Mouse (Mus musculus) hindbrain, postnatal 0 days (tissue): ENCODE results near the gene Neo1. TPM values are rescaled to one million over a fixed set of nuclear protein-coding genes. Genes with fewer than 3 reads are reported as not detected.
A peak's percentile ranks its signal among the peaks of the same experiment; 100 is the strongest.

Experiments used
- ATAC-seq: fragments of 200-750 bp; cut with Nextera tagmentation; 2 replicates; pipeline ENCODE4 v1.8.0; 2017; ENCODE audit warnings: mild to moderate bottlenecking, moderate TSS enrichment, moderate library complexity
- DNase-seq: peaks from one replicate; pipeline ENCODE4 v3.0.0-alpha.2; 2015; ENCODE audit warnings: low spot score
- H3K27ac ChIP-seq: fragments of 300-500 bp; sonication (generic); 2 replicates; pipeline ENCODE4 v1.5.1; 2014; ENCODE audit warnings: mild to moderate bottlenecking
- H3K27me3 ChIP-seq: fragments of 300-500 bp; sonication (generic); 2 replicates; pipeline ENCODE4 v1.6.1; 2014; ENCODE audit warnings: low read length, mixed read lengths; ENCODE audit not compliant: insufficient read depth
- H3K36me3 ChIP-seq: fragments of 300-500 bp; sonication (generic); 2 replicates; pipeline ENCODE4 v1.6.1; 2014; ENCODE audit warnings: low read length, mixed read lengths; ENCODE audit not compliant: insufficient read depth
- H3K4me1 ChIP-seq: fragments of 300-500 bp; sonication (generic); 2 replicates; pipeline ENCODE4 v1.6.1; 2014; ENCODE audit warnings: antibody characterized with exemption, low read length, mixed read lengths; ENCODE audit not compliant: insufficient read depth
- H3K4me2 ChIP-seq: fragments of 300-500 bp; sonication (generic); 2 replicates; pipeline ENCODE4 v1.6.1; 2014; ENCODE audit warnings: low read depth, mild to moderate bottlenecking, low read length, moderate library complexity, mixed read lengths
- H3K4me3 ChIP-seq: fragments of 300-500 bp; sonication (generic); 2 replicates; pipeline ENCODE4 v1.5.1; 2014; ENCODE audit warnings: low read length
- H3K9ac ChIP-seq: fragments of 300-500 bp; sonication (generic); replicated peaks from 2 replicates; pipeline ENCODE4 v1.6.1; 2014; ENCODE audit warnings: mild to moderate bottlenecking, low read length, moderate library complexity, mixed read lengths
- H3K9me3 ChIP-seq: fragments of 300-500 bp; sonication (generic); 2 replicates; pipeline ENCODE4 v1.6.1; 2016; ENCODE audit warnings: low read length, mixed read lengths
- CTCF ChIP-seq: IDR thresholded peaks from 2 replicates; pipeline ENCODE4 v1.5.1; 2016; ENCODE audit warnings: antibody characterized with exemption, control low read depth, low read depth
- WGBS: fragments of 180-500 bp; shearing (Covaris S2); extraction: QIAGEN DNeasy Blood & Tissue Kit; methylation state at CpG from one replicate; pipeline ENCODE4 v1.1.7; 2014; 5-methylcytosine and 5-hydroxymethylcytosine counted together
- polyA plus RNA-seq: library from polyadenylated mRNA; unstranded; fragments of >200 nt; fragmentation: Nextera tagmentation; extraction: Ambion mirVana; gene quantifications from 2 replicates; pipeline ENCODE4 v1.2.1, GENCODE M21; 2015
- total RNA-seq: library from RNA; depleted of rRNA; stranded (reverse); fragments of >200 nt; gene quantifications from 2 replicates; pipeline ENCODE4 v1.2.3, GENCODE M21; 2014; rRNA removed

The Neo1 gene
- total and polyA plus RNA-seq, 2 experiments from 2014 or later, result 38.7 to 160 TPM

DNA sequence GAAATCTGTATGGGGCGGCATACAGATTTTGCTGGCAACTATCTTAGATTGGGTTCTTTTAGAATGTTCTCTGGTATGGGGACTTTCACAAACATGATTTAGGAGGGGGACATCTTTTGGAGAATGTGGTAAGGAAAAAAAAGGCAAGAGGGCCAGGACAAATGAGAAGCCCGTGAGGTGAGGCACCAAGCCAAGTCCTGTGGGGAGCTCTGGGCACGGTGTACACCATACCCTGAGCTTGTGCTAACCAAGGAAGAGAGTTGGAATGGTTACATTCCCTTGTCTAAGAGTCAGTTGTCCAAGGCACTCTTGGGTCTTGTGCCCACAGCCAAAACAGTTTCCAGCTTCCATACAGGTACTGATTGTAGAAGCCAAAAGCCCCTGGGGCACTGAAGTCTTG lies 191.6 kb downstream of the Neo1 start:
- Histone ChIP-seq H3K4me2 (no peak overlapping the region), H3K9ac (no peak overlapping the region), H3K4me3 (no peak overlapping the region), H3K36me3 (peaks cover 5% of the 10 kb centered on the region; the same call in 1 of the 2 replicates), H3K27ac (no peak overlapping the region), H3K27me3 (no peaks in the 10 kb centered on the region), H3K4me1 (peaks cover 3% of the 10 kb centered on the region; the same call in 1 of the 2 replicates), H3K9me3 (no peaks in the 10 kb centered on the region)
- TF ChIP-seq CTCF, result no peak
- DNase-seq, result no peak
- ATAC-seq, result no peak
- 84% methylated on average over 3 of the region's 3 CpGs for WGBS

- DNase-seq (peak; percentile 55), ATAC-seq (no peak)
- no peak for TF ChIP-seq CTCF
- Histone ChIP-seq H3K4me1 (no peaks in the 10 kb centered on the region), H3K36me3 (peaks cover 5% of the 10 kb centered on the region; the same call in 1 of the 2 replicates), H3K9ac (no peak overlapping the region), H3K27me3 (no peaks in the 10 kb centered on the region), H3K9me3 (no peaks in the 10 kb centered on the region), H3K4me3 (no peak overlapping the region), H3K27ac (no peak overlapping the region), H3K4me2 (no peak overlapping the region)
- WGBS, result 23% methylated on average over 6 of the region's 6 CpGs
These were observed 194.6 kb downstream of the Neo1 start for GRCm38 (mm10) chr9:58841655-58842054.

- Histone ChIP-seq H3K9me3 (no peaks in the 10 kb centered on the region), H3K4me1 (no peaks in the 10 kb centered on the region), H3K27me3 (no peaks in the 10 kb centered on the region), H3K27ac (no peak overlapping the region), H3K4me3 (no peak overlapping the region), H3K4me2 (no peak overlapping the region), H3K36me3 (no peaks in the 10 kb centered on the region), H3K9ac (no peak overlapping the region)
- ATAC-seq (no peak), DNase-seq (no peak)
- 50% methylated on average over 5 of the region's 5 CpGs for WGBS
- no peak for TF ChIP-seq CTCF
These were observed 197.7 kb downstream of the Neo1 start for GRCm38 (mm10) chr9:58838504-58838903.

GRCm38 (mm10) chr9:58837174-58837573 lies 199.1 kb downstream of the Neo1 start:
- 56% methylated on average over 5 of the region's 5 CpGs for WGBS
- H3K27ac ChIP-seq, result no peak overlapping the region
- no peak overlapping the region for H3K9ac ChIP-seq
- ATAC-seq (no peak), DNase-seq (no peak)
- no peaks in the 10 kb centered on the region for H3K4me1 ChIP-seq
- H3K27me3 ChIP-seq, result no peaks in the 10 kb centered on the region
- no peak overlapping the region for H3K4me2 ChIP-seq
- no peaks in the 10 kb centered on the region for H3K36me3 ChIP-seq
- no peak for TF ChIP-seq CTCF
- H3K4me3 ChIP-seq, result no peak overlapping the region
- no peaks in the 10 kb centered on the region for H3K9me3 ChIP-seq

GRCm38 (mm10) chr9:58832939-58833338 lies 203.3 kb downstream of the Neo1 start:
- WGBS, result 48% methylated on average over 3 of the region's 3 CpGs
- no peak for TF ChIP-seq CTCF
- ATAC-seq, result no peak
- H3K36me3 ChIP-seq, result no peaks in the 10 kb centered on the region
- no peaks in the 10 kb centered on the region for H3K9me3 ChIP-seq
- no peak overlapping the region for H3K4me2 ChIP-seq
- H3K9ac ChIP-seq, result no peak overlapping the region
- no peak overlapping the region for H3K27ac ChIP-seq
- H3K4me1 ChIP-seq, result no peaks in the 10 kb centered on the region
- H3K4me3 ChIP-seq, result no peak overlapping the region
- DNase-seq, result no peak
- H3K27me3 ChIP-seq, result no peaks in the 10 kb centered on the region

- no peak for DNase-seq
- no peak overlapping the region for H3K27ac ChIP-seq
- TF ChIP-seq CTCF, result no peak
- H3K4me1 ChIP-seq, result no peaks in the 10 kb centered on the region; the same call in 1 of the 2 replicates
- no peak overlapping the region for H3K9ac ChIP-seq
- WGBS, result 41% methylated on average over 4 of the region's 4 CpGs
- no peak overlapping the region for H3K4me3 ChIP-seq
- no peaks in the 10 kb centered on the region for H3K27me3 ChIP-seq
- no peaks in the 10 kb centered on the region for H3K9me3 ChIP-seq
- ATAC-seq, result no peak
- H3K4me2 ChIP-seq, result no peak overlapping the region
- H3K36me3 ChIP-seq, result no peaks in the 10 kb centered on the region
These were observed 206.6 kb downstream of the Neo1 start for GRCm38 (mm10) chr9:58829627-58830026.

Other genes with a start within 250 kb of the Neo1 start
- 33.6 and 38.6 TPM in 2 replicates for gene Hcn4, start 213.0 kb downstream of the Neo1 start, total RNA-seq
- 3.3 and 3.5 TPM in 2 replicates for gene Hcn4, start 213.0 kb downstream of the Neo1 start, polyA plus RNA-seq